Mouse (Mus musculus) midbrain, postnatal 0 days (tissue): ENCODE data around the gene Nfic. TPM values are rescaled to one million over a fixed set of nuclear protein-coding genes. Genes with fewer than 3 reads are reported as not detected.

Experiments
- ATAC-seq: fragments of 200-750 bp; cut with Nextera tagmentation; 2 replicates; pipeline ENCODE4 v1.8.0; 2017; ENCODE audit warnings: moderate number of reproducible peaks, mild to moderate bottlenecking, moderate TSS enrichment, moderate library complexity; ENCODE audit not compliant: low FRiP score
- DNase-seq: peaks from one replicate; pipeline ENCODE4 v3.0.0-alpha.2; 2015; ENCODE audit warnings: low spot score
- H3K27ac ChIP-seq: fragments of 300-500 bp; sonication (generic); 2 replicates; pipeline ENCODE4 v1.5.1; 2014; ENCODE audit warnings: low read depth, mild to moderate bottlenecking, low read length, mixed read lengths
- H3K27me3 ChIP-seq: fragments of 300-500 bp; sonication (generic); 2 replicates; pipeline ENCODE4 v1.6.1; 2014; ENCODE audit warnings: low read length, control low read depth, mixed read lengths; ENCODE audit not compliant: insufficient read depth
- H3K36me3 ChIP-seq: fragments of 300-500 bp; sonication (generic); 2 replicates; pipeline ENCODE4 v1.6.1; 2014; ENCODE audit warnings: low read length, control low read depth, mixed read lengths; ENCODE audit not compliant: insufficient read depth
- H3K4me1 ChIP-seq: fragments of 300-500 bp; sonication (generic); 2 replicates; pipeline ENCODE4 v1.6.1; 2014; ENCODE audit warnings: mild to moderate bottlenecking, control low read depth, antibody characterized with exemption, low read length, mixed read lengths; ENCODE audit not compliant: insufficient read depth
- H3K4me2 ChIP-seq: fragments of 300-500 bp; sonication (generic); 2 replicates; pipeline ENCODE4 v1.6.1; 2014; ENCODE audit warnings: low read depth, mild to moderate bottlenecking, low read length, mixed read lengths; ENCODE audit not compliant: poor library complexity, severe bottlenecking
- H3K4me3 ChIP-seq: fragments of 300-500 bp; sonication (generic); 2 replicates; pipeline ENCODE4 v1.5.1; 2014; ENCODE audit warnings: low read depth, mild to moderate bottlenecking, low read length, moderate library complexity
- H3K9ac ChIP-seq: fragments of 300-500 bp; sonication (generic); replicated peaks from 2 replicates; pipeline ENCODE4 v1.6.1; 2014; ENCODE audit warnings: mild to moderate bottlenecking, low read length, moderate library complexity, mixed read lengths; ENCODE audit not compliant: poor library complexity, severe bottlenecking
- H3K9me3 ChIP-seq: fragments of 300-500 bp; sonication (generic); 2 replicates; pipeline ENCODE4 v1.6.1; 2016; ENCODE audit warnings: low read length, control low read depth
- CTCF ChIP-seq: IDR thresholded peaks from 2 replicates; pipeline ENCODE4 v1.5.1; 2016; ENCODE audit warnings: antibody characterized with exemption, mild to moderate bottlenecking
- WGBS: fragments of 180-500 bp; shearing (Covaris S2); extraction: QIAGEN DNeasy Blood & Tissue Kit; methylation state at CpG from one replicate; pipeline ENCODE4 v1.1.7; 2014; 5-methylcytosine and 5-hydroxymethylcytosine counted together
- polyA plus RNA-seq: library from polyadenylated mRNA; unstranded; fragments of >200 nt; fragmentation: Nextera tagmentation; extraction: Ambion mirVana; gene quantifications from 2 replicates; pipeline ENCODE4 v1.2.1, GENCODE M21; 2015
- total RNA-seq: library from RNA; depleted of rRNA; stranded (reverse); fragments of >200 nt; gene quantifications from 2 replicates; pipeline ENCODE4 v1.2.3, GENCODE M21; 2014

Nfic gene
- total and polyA plus RNA-seq, 2 experiments from 2014 or later: 17.4 to 19.1 TPM

DNA sequence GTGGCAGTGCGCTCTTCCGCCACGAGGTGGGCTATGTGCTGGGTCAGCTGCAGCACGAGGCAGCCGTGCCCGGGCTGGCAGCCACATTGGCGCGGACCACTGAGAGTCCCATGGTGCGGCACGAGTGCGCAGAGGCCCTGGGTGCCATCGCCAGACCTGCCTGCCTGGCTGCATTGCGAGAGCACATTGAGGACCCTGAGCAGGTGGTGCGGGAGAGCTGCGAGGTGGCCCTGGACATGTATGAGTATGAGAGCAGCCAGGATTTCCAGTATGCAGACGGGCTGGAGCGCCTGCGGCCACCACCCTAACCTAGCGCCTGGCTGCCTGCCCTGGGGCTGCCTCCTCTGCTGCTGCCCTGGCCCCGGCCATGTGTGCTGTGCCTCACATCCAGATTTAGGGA is 67.7 kb downstream of the Nfic start:
- ATAC-seq (no peak), DNase-seq (no peak)
- H3K4me2 ChIP-seq: no peak overlapping the region
- H3K9me3 ChIP-seq: no peaks in the 10 kb centered on the region
- no peak overlapping the region for H3K4me3 ChIP-seq
- no peak overlapping the region for H3K9ac ChIP-seq
- H3K27me3 ChIP-seq: no peaks in the 10 kb centered on the region
- WGBS: 95% methylated on average over 20 of the region's 20 CpGs
- no peak overlapping the region for H3K27ac ChIP-seq
- peaks cover 34% of the 10 kb centered on the region for H3K36me3 ChIP-seq
- peaks cover 10% of the 10 kb centered on the region for H3K4me1 ChIP-seq
- no peak for TF ChIP-seq CTCF

DNA sequence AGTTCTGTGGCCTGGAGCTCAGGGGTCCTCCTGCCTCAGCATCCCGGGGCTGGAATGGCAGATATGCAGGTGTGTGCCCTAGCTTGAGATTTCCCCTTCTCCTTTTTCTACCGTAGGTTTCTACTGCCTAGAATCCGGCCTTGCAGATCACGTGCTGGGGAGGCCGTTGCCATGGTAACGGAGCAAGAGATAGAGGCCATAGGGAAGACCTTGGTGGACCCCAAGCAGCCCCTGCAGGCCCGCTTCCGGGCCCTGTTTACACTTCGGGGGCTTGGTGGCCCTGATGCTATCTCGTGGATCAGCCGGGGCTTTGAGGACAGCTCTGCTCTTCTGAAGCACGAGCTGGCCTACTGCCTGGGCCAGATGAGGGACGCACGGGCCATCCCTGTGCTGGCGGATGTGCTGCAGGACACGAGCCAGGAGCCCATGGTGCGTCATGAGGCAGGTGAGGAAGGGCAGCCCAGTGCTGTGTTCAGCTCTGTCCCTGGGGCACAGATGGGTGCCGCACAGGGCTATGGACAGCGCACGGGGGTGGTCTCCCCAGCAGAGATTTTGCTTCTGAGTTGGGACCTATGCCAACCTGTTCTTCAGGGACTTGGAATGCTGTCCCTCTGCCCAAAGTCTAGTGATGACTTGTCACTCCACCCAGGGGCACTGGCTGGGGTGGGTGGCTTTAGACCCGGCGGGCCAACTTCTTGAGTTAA is 69.7 kb downstream of the Nfic start:
- peak overlapping the region; percentile 83 for H3K4me2 ChIP-seq
- no peaks in the 10 kb centered on the region for H3K9me3 ChIP-seq
- H3K4me3 ChIP-seq: peak overlapping the region; percentile 86; the same call in 1 of the 2 replicates
- 77% methylated on average over 22 of the region's 22 CpGs for WGBS
- DNase-seq (no peak), ATAC-seq (no peak)
- no peak for TF ChIP-seq CTCF
- H3K27me3 ChIP-seq: no peaks in the 10 kb centered on the region
- peaks cover 10% of the 10 kb centered on the region for H3K4me1 ChIP-seq
- H3K9ac ChIP-seq: no peak overlapping the region
- no peak overlapping the region for H3K27ac ChIP-seq
- peaks cover 31% of the 10 kb centered on the region for H3K36me3 ChIP-seq

DNA sequence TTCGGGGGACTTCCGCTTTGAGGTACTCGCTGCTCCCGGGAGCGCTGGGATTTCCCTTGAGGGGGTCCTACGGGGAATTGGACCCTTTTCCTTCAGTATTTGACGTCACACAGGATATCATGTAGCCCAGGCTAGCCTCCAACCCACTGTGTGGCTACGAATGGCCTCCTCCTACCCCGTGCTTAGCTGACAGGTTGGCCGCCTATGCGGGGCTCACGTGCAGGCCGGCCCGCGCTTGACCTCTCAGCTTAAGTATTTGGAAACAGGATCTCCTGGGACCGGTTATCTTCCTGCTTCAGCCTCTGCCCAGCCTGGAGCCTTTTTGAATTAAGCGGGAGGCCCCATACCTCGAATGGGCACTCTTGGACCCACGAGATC is 70.8 kb downstream of the Nfic start:
- Histone ChIP-seq H3K9ac (peak overlapping the region; percentile 93), H3K27ac (peak overlapping the region; percentile 91), H3K27me3 (no peaks in the 10 kb centered on the region), H3K36me3 (peaks cover 31% of the 10 kb centered on the region), H3K4me2 (peak overlapping the region; percentile 83), H3K4me1 (peaks cover 10% of the 10 kb centered on the region), H3K4me3 (peak overlapping the region; percentile 86), H3K9me3 (no peaks in the 10 kb centered on the region)
- DNase-seq (no peak), ATAC-seq (peak; percentile 24)
- WGBS: 0% methylated on average over 19 of the region's 19 CpGs
- TF ChIP-seq CTCF: no peak

DNA sequence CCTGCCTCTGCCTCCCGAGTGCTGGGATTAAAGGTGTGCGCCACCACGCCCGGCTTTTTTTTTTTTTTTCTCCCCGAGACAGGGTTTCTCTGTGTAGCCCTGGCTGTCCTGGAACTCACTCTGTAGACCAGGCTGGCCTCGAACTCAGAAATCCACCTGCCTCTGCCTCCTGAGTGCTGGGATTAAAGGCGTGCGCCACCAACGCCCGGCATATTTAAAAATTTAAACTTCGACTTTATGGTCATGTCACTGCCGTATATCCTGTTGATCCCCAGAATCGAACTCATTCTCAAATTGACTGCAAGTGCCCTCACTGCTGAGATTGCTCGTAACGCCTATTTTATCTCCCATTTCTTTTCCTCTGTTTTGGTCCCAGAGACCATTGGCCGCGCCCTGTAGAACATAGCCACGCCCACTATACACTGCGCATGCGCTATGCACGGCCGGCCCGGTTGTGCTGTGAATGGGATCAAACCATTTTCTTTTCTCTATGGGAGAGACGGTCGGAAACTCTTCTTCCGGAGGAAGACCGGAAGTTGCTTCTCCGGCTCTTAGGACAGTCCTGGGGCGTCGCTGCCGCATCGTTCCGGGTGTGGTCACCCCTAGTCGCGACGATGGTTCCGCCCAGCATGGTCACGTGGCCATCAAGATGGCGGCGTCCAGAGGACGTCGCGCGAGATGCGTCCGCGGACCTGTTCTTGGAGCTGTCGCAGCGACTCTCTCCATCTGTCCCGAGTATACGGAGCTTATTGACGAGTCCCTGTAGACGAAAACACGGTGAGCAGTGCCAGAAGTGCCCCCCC is 71.4 kb downstream of the Nfic start, which contains the start of the genes Dohh and Gm48551:
Gene Dohh, plus strand, starts transcription at position 627 of the 803 bp plus-strand sequence.
Gene Gm48551, plus strand, starts transcription at position 665 of the 803 bp plus-strand sequence.
- Histone ChIP-seq H3K4me1 (peaks cover 10% of the 10 kb centered on the region), H3K9ac (peak within 1 kb of the TSS; percentile 93), H3K27ac (peak within 1 kb of the TSS; percentile 91), H3K4me3 (peak within 1 kb of the TSS; percentile 86), H3K36me3 (peaks cover 28% of the 10 kb centered on the region), H3K27me3 (no peaks in the 10 kb centered on the region), H3K9me3 (no peaks in the 10 kb centered on the region), H3K4me2 (peak within 1 kb of the TSS; percentile 83)
- peak; percentile 21 for TF ChIP-seq CTCF
- peak; percentile 93 for ATAC-seq
- DNase-seq: peak; percentile 100
- 4% methylated on average over 51 of the region's 54 CpGs for WGBS

DNA sequence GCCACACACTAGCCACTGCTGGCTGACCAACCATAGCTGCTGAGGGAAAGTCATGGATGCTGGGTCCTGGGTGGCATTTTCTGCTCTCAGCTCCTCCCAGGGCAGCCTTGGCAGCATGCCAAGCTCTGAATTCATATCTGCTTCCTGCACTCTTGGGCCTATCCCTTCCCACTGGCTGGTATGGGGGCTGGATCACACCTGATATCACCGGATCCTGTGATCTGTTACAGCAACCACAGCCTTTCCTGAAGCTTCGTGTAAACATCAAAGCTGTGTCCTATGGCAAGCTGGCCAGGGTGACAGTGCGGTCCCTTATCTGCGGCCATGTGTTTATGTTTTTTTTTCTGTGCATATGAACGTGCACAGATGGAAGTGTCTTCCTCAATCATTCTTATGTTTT is 73.4 kb downstream of the Nfic start:
- 93% methylated on average over 5 of the region's 5 CpGs for WGBS
- TF ChIP-seq CTCF: no peak
- Histone ChIP-seq H3K4me1 (peaks cover 15% of the 10 kb centered on the region), H3K9ac (no peak overlapping the region), H3K4me2 (no peak overlapping the region), H3K27ac (no peak overlapping the region), H3K36me3 (peaks cover 10% of the 10 kb centered on the region), H3K9me3 (no peaks in the 10 kb centered on the region), H3K4me3 (no peak overlapping the region), H3K27me3 (no peaks in the 10 kb centered on the region)
- ATAC-seq (no peak), DNase-seq (no peak)
